ENCODE assay signal across 12 mouse cellular contexts in genomic region chr3:68077406-68077805, GRCm38 (mm10).
"Had no signal": no experiment of that assay in that cellular context is flagged by ENCODE, and none has a peak within 500 bp of the region (broad histone marks: within the 10 kb centered on the region; RNA-seq: fewer than 3 reads in every experiment).

No protein-coding gene starts in this region.

- DNase-seq: retina, postnatal 1 day; right cerebral cortex, adult 18-20 months; right cerebral cortex, postnatal 14 days; right cerebral cortex, postnatal 25 days; right cerebral cortex, postnatal 4 days; spleen, adult 18-20 months; thymus, adult 18-20 months; thymus, adult 2 months; thymus, postnatal 14 days; thymus, postnatal 25 days; thymus, postnatal 36 days; thymus, postnatal 4 days had no signal
